Mouse (Mus musculus): ENCODE results near the gene Zfp672. TPM values are rescaled to one million over a fixed set of nuclear protein-coding genes. Genes with fewer than 3 reads are reported as not detected.

Gene Zfp672
- total and polyA plus RNA-seq, 2 experiments from 2014 or later, result 41.2 to 41.7 TPM

- no peak for DNase-seq
- ATAC-seq, result no peak
- no peak overlapping the region for H3K9ac ChIP-seq
Observed at GRCm38 (mm10) chr11:58357844-58358534, 27.9 kb upstream of the Zfp672 start.

GRCm38 (mm10) chr11:58357042-58357441 lies 26.9 kb upstream of the Zfp672 start:
- DNase-seq, result no peak
- H3K4me3 ChIP-seq (ENCODE audit: low read depth, low read length), result no peak overlapping the region

More at GRCm38 (mm10) chr11:58357844-58358534, 27.9 kb upstream of the Zfp672 start:
- no peaks in the 10 kb centered on the region for H3K4me1 ChIP-seq (ENCODE audit: insufficient read depth)
- H3K4me2 ChIP-seq (ENCODE audit: low read depth), result no peak overlapping the region
- H3K4me3 ChIP-seq (ENCODE audit: low read depth, low read length), result no peak overlapping the region
- 81% methylated on average over 6 of the region's 6 CpGs for WGBS
- H3K9me3 ChIP-seq (ENCODE audit: low read length), result no peaks in the 10 kb centered on the region
- H3K27ac ChIP-seq (ENCODE audit: low read depth, low read length), result no peak overlapping the region
- no peaks in the 10 kb centered on the region for H3K36me3 ChIP-seq (ENCODE audit: insufficient read depth)
- no peak for TF ChIP-seq CTCF (IDR thresholded peaks at IDR 0.05; ENCODE audit: low read depth)
- H3K27me3 ChIP-seq (ENCODE audit: insufficient read depth, low read length), result no peaks in the 10 kb centered on the region

DNA sequence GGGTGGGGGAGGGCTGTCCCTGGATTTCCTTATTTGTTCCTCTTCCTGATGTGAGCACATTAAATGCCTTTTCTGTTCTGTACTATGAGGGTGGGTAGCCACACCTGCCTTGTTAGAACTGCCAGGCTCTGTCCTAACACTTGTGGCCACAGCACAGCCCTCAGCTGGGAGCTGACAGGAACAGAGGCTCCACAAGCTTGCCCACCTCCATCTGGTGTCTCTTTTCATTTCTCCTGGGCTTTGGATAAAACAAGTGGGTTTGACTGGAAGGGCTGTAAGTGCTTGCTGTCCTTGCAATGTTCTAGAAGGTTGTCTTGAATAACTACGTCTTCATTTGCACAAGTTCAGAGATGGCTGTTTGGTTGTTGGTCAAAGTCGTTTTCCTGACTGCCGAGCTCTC lies 24.8 kb upstream of the Zfp672 start:
- Histone ChIP-seq H3K27ac (ENCODE audit: low read depth, low read length) (no peak overlapping the region), H3K27me3 (ENCODE audit: insufficient read depth, low read length) (no peaks in the 10 kb centered on the region), H3K9me3 (ENCODE audit: low read length) (no peaks in the 10 kb centered on the region), H3K4me2 (ENCODE audit: low read depth) (no peak overlapping the region), H3K9ac (no peak overlapping the region), H3K4me1 (ENCODE audit: insufficient read depth) (no peaks in the 10 kb centered on the region), H3K4me3 (ENCODE audit: low read depth, low read length) (no peak overlapping the region), H3K36me3 (ENCODE audit: insufficient read depth) (no peaks in the 10 kb centered on the region)
- ATAC-seq, result no peak
- 82% methylated on average over 3 of the region's 3 CpGs for WGBS
- no peak for DNase-seq
- TF ChIP-seq CTCF (IDR thresholded peaks at IDR 0.05; ENCODE audit: low read depth), result no peak

More at GRCm38 (mm10) chr11:58357042-58357441, 26.9 kb upstream of the Zfp672 start:
- Histone ChIP-seq H3K4me2 (ENCODE audit: low read depth) (no peak overlapping the region), H3K27ac (ENCODE audit: low read depth, low read length) (no peak overlapping the region), H3K9ac (no peak overlapping the region), H3K9me3 (ENCODE audit: low read length) (no peaks in the 10 kb centered on the region), H3K4me1 (ENCODE audit: insufficient read depth) (no peaks in the 10 kb centered on the region), H3K36me3 (ENCODE audit: insufficient read depth) (no peaks in the 10 kb centered on the region), H3K27me3 (ENCODE audit: insufficient read depth, low read length) (no peaks in the 10 kb centered on the region)
- no peak for TF ChIP-seq CTCF (IDR thresholded peaks at IDR 0.05; ENCODE audit: low read depth)
- no peak for ATAC-seq
- WGBS, result 90% methylated on average over 3 of the region's 3 CpGs

GRCm38 (mm10) chr11:58354476-58354875 lies 24.3 kb upstream of the Zfp672 start:
- no peaks in the 10 kb centered on the region for H3K9me3 ChIP-seq (ENCODE audit: low read length)
- TF ChIP-seq CTCF (IDR thresholded peaks at IDR 0.05; ENCODE audit: low read depth), result no peak
- DNase-seq (no peak), ATAC-seq (no peak)
- H3K4me3 ChIP-seq (ENCODE audit: low read depth, low read length), result no peak overlapping the region
- no peaks in the 10 kb centered on the region for H3K27me3 ChIP-seq (ENCODE audit: insufficient read depth, low read length)
- no peaks in the 10 kb centered on the region for H3K36me3 ChIP-seq (ENCODE audit: insufficient read depth)
- H3K4me1 ChIP-seq (ENCODE audit: insufficient read depth), result no peaks in the 10 kb centered on the region
- no peak overlapping the region for H3K27ac ChIP-seq (ENCODE audit: low read depth, low read length)
- no peak overlapping the region for H3K4me2 ChIP-seq (ENCODE audit: low read depth)
- H3K9ac ChIP-seq, result no peak overlapping the region
- 78% methylated on average over 10 of the region's 10 CpGs for whole genome bisulfite sequencing

GRCm38 (mm10) chr11:58353709-58354108 lies 23.6 kb upstream of the Zfp672 start:
- Histone ChIP-seq H3K4me1 (ENCODE audit: insufficient read depth) (no peaks in the 10 kb centered on the region), H3K9ac (no peak overlapping the region), H3K27me3 (ENCODE audit: insufficient read depth, low read length) (no peaks in the 10 kb centered on the region), H3K9me3 (ENCODE audit: low read length) (no peaks in the 10 kb centered on the region), H3K4me2 (ENCODE audit: low read depth) (no peak overlapping the region), H3K4me3 (ENCODE audit: low read depth, low read length) (no peak overlapping the region), H3K36me3 (ENCODE audit: insufficient read depth) (no peaks in the 10 kb centered on the region), H3K27ac (ENCODE audit: low read depth, low read length) (no peak overlapping the region)
- no peak for TF ChIP-seq CTCF (IDR thresholded peaks at IDR 0.05; ENCODE audit: low read depth)
- ATAC-seq (no peak), DNase-seq (no peak)
- WGBS, result 80% methylated on average over 3 of the region's 3 CpGs

- H3K4me3 ChIP-seq (ENCODE audit: low read depth, low read length), result no peak overlapping the region
- TF ChIP-seq CTCF (IDR thresholded peaks at IDR 0.05; ENCODE audit: low read depth), result peak; percentile 14; the same call in 1 of the 2 replicates
- no peaks in the 10 kb centered on the region for H3K9me3 ChIP-seq (ENCODE audit: low read length)
- H3K27ac ChIP-seq (ENCODE audit: low read depth, low read length), result no peak overlapping the region
- ATAC-seq (no peak), DNase-seq (no peak)
- H3K4me1 ChIP-seq (ENCODE audit: insufficient read depth), result no peaks in the 10 kb centered on the region
- H3K36me3 ChIP-seq (ENCODE audit: insufficient read depth), result peaks cover 4% of the 10 kb centered on the region
- no peaks in the 10 kb centered on the region for H3K27me3 ChIP-seq (ENCODE audit: insufficient read depth, low read length)
- H3K4me2 ChIP-seq (ENCODE audit: low read depth), result no peak overlapping the region
- WGBS, result 69% methylated on average over 7 of the region's 7 CpGs
- no peak overlapping the region for H3K9ac ChIP-seq
Observed at GRCm38 (mm10) chr11:58352681-58353548, 22.8 kb upstream of the Zfp672 start.

GRCm38 (mm10) chr11:58351179-58351578 lies 21.0 kb upstream of the Zfp672 start:
- Histone ChIP-seq H3K27ac (ENCODE audit: low read depth, low read length) (no peak overlapping the region), H3K9me3 (ENCODE audit: low read length) (no peaks in the 10 kb centered on the region), H3K36me3 (ENCODE audit: insufficient read depth) (peaks cover 21% of the 10 kb centered on the region), H3K4me1 (ENCODE audit: insufficient read depth) (no peaks in the 10 kb centered on the region), H3K4me3 (ENCODE audit: low read depth, low read length) (no peak overlapping the region), H3K9ac (no peak overlapping the region), H3K4me2 (ENCODE audit: low read depth) (no peak overlapping the region), H3K27me3 (ENCODE audit: insufficient read depth, low read length) (no peaks in the 10 kb centered on the region)
- TF ChIP-seq CTCF (IDR thresholded peaks at IDR 0.05; ENCODE audit: low read depth), result no peak
- 91% methylated on average over 5 of the region's 5 CpGs for WGBS
- DNase-seq (no peak), ATAC-seq (no peak)

All from forebrain, postnatal 0 days (tissue).